Mouse (Mus musculus): ENCODE data around the gene BC061237.
"Not testable (repeated sequence)": the region's sequence is repeated elsewhere in the genome, so short reads cannot be mapped to it uniquely, and the experiment has no call there.

BC061237 gene

GRCm38 (mm10) chr14:44492163-44492562, at the start of gene BC061237:
TSS of gene BC061237 (plus strand) at chr14:44492463.
- not testable (repeated sequence) for DNase-seq (ENCODE audit: low read depth in 1 of 2, low spot score in 2 of 2)

- not testable (repeated sequence) for DNase-seq (ENCODE audit: low read depth in 1 of 2, low spot score in 2 of 2)
Observed at GRCm38 (mm10) chr14:44517976-44518375, 25.7 kb downstream of the BC061237 start, which contains the start of gene Gm17093. TSS of gene Gm17093 (plus strand) at chr14:44518276.

GRCm38 (mm10) chr14:44547961-44548360, 55.7 kb downstream of the BC061237 start:
- not testable (repeated sequence) for DNase-seq (ENCODE audit: low read depth in 1 of 2, low spot score in 2 of 2)

Measured in monocyte, adult 2 months (primary cell).